Mouse (Mus musculus) limb, embryonic 15.5 days (tissue): ENCODE data around the gene Ahnak. TPM values are rescaled to one million over a fixed set of nuclear protein-coding genes. Genes with fewer than 3 reads are reported as not detected.
"Not testable (repeated sequence)": the region's sequence is repeated elsewhere in the genome, so short reads cannot be mapped to it uniquely, and the experiment has no call there.

Source experiments
- ATAC-seq: fragments of 200-750 bp; cut with Nextera tagmentation; 2 replicates; pipeline ENCODE4 v1.8.0; 2017; ENCODE audit warnings: low read depth, moderate TSS enrichment; ENCODE audit not compliant: insufficient number of reproducible peaks, low FRiP score, low TSS enrichment
- H3K27ac ChIP-seq: fragments of 300-500 bp; sonication (generic); 2 replicates; pipeline ENCODE4 v1.5.1; 2015; ENCODE audit warnings: moderate library complexity, mild to moderate bottlenecking, inconsistent platforms
- H3K27me3 ChIP-seq: fragments of 300-500 bp; sonication (generic); 2 replicates; pipeline ENCODE4 v1.6.1; 2015; ENCODE audit warnings: inconsistent platforms
- H3K36me3 ChIP-seq: fragments of 300-500 bp; sonication (generic); 2 replicates; pipeline ENCODE4 v1.6.1; 2015; ENCODE audit warnings: inconsistent platforms
- H3K4me1 ChIP-seq: fragments of 300-500 bp; sonication (generic); 2 replicates; pipeline ENCODE4 v1.6.1; 2015; ENCODE audit warnings: inconsistent platforms
- H3K4me2 ChIP-seq: fragments of 300-500 bp; sonication (generic); 2 replicates; pipeline ENCODE4 v1.6.1; 2015; ENCODE audit warnings: mild to moderate bottlenecking, inconsistent platforms
- H3K4me3 ChIP-seq: fragments of 300-500 bp; sonication (generic); 2 replicates; pipeline ENCODE4 v1.5.1; 2015; ENCODE audit warnings: mild to moderate bottlenecking, inconsistent platforms
- H3K9ac ChIP-seq: fragments of 300-500 bp; sonication (generic); 2 replicates; pipeline ENCODE4 v1.6.1; 2015; ENCODE audit warnings: inconsistent platforms
- H3K9me3 ChIP-seq: fragments of 300-500 bp; sonication (generic); 2 replicates; pipeline ENCODE4 v1.6.1; 2016; ENCODE audit warnings: inconsistent platforms
- WGBS: fragments of 180-500 bp; shearing (Covaris S2); methylation state at CpG from one replicate; pipeline ENCODE4 v1.1.7; 2015; 5-methylcytosine and 5-hydroxymethylcytosine counted together
- polyA plus RNA-seq: library from polyadenylated mRNA; unstranded; fragments of >200 nt; fragmentation: Nextera tagmentation; extraction: Ambion mirVana; gene quantifications from 2 replicates; pipeline ENCODE4 v1.2.1, GENCODE M21; 2015

The Ahnak gene
- polyA plus RNA-seq, 1 experiment from 2014 or later, result 104 TPM

- H3K4me3 ChIP-seq, result no peak overlapping the region
- H3K36me3 ChIP-seq, result no peaks in the 10 kb centered on the region
- H3K9ac ChIP-seq, result no peak overlapping the region
- WGBS, result 93% methylated on average over 3 of the region's 3 CpGs
- H3K4me1 ChIP-seq, result peaks cover 29% of the 10 kb centered on the region
- ATAC-seq, result no peak
- H3K9me3 ChIP-seq, result no peaks in the 10 kb centered on the region
- no peaks in the 10 kb centered on the region for H3K27me3 ChIP-seq
- H3K27ac ChIP-seq, result no peak overlapping the region
- no peak overlapping the region for H3K4me2 ChIP-seq
These were observed 87.0 kb downstream of the Ahnak start for GRCm38 (mm10) chr19:9076035-9076434.

- H3K9me3 ChIP-seq, result no peaks in the 10 kb centered on the region
- no peaks in the 10 kb centered on the region for H3K27me3 ChIP-seq
- 60% methylated on average over 4 of the region's 4 CpGs for WGBS
- peaks cover 23% of the 10 kb centered on the region for H3K4me1 ChIP-seq
- no peak overlapping the region for H3K9ac ChIP-seq
- no peak overlapping the region for H3K4me2 ChIP-seq
- ATAC-seq, result no peak
- H3K27ac ChIP-seq, result no peak overlapping the region
- H3K36me3 ChIP-seq, result no peaks in the 10 kb centered on the region
- H3K4me3 ChIP-seq, result no peak overlapping the region
These were observed 88.0 kb downstream of the Ahnak start for GRCm38 (mm10) chr19:9076982-9077660.

GRCm38 (mm10) chr19:9079916-9080315 lies 90.8 kb downstream of the Ahnak start:
- Histone ChIP-seq H3K36me3 (no peaks in the 10 kb centered on the region), H3K9ac (no peak overlapping the region), H3K27me3 (no peaks in the 10 kb centered on the region), H3K27ac (no peak overlapping the region), H3K4me1 (peaks cover 18% of the 10 kb centered on the region), H3K4me2 (no peak overlapping the region), H3K9me3 (no peaks in the 10 kb centered on the region), H3K4me3 (no peak overlapping the region)
- no peak for ATAC-seq
- 25% methylated on average over 7 of the region's 7 CpGs for WGBS

GRCm38 (mm10) chr19:9081311-9082190 lies 92.5 kb downstream of the Ahnak start:
- Histone ChIP-seq H3K4me1 (peaks cover 18% of the 10 kb centered on the region), H3K36me3 (no peaks in the 10 kb centered on the region), H3K9me3 (no peaks in the 10 kb centered on the region), H3K27me3 (no peaks in the 10 kb centered on the region), H3K4me3 (no peak overlapping the region), H3K4me2 (no peak overlapping the region), H3K27ac (peak overlapping the region; percentile 22; the same call in 1 of the 2 replicates), H3K9ac (no peak overlapping the region)
- WGBS, result 81% methylated on average over 14 of the region's 14 CpGs
- no peak for ATAC-seq

GRCm38 (mm10) chr19:9082191-9083009 lies 93.3 kb downstream of the Ahnak start:
- Histone ChIP-seq H3K27ac (peak overlapping the region; percentile 22; the same call in 1 of the 2 replicates), H3K9ac (no peak overlapping the region), H3K36me3 (no peaks in the 10 kb centered on the region), H3K4me3 (peak overlapping the region; percentile 5; the same call in 1 of the 2 replicates), H3K4me2 (peak overlapping the region; percentile 15), H3K4me1 (peaks cover 18% of the 10 kb centered on the region), H3K9me3 (no peaks in the 10 kb centered on the region), H3K27me3 (no peaks in the 10 kb centered on the region)
- ATAC-seq, result peak; percentile 90
- WGBS, result 14% methylated on average over 23 of the region's 23 CpGs

GRCm38 (mm10) chr19:9083010-9083355 lies 93.9 kb downstream of the Ahnak start:
- ATAC-seq, result 0 out of 2 replicates have a peak, but pooled peaks have one; percentile 11
- Histone ChIP-seq H3K4me2 (peak overlapping the region; percentile 15), H3K9me3 (no peaks in the 10 kb centered on the region), H3K4me1 (peaks cover 18% of the 10 kb centered on the region), H3K9ac (no peak overlapping the region), H3K27ac (no peak overlapping the region), H3K4me3 (0 out of 2 replicates have a peak overlapping the region, but pooled peaks have one; percentile 5), H3K27me3 (no peaks in the 10 kb centered on the region), H3K36me3 (no peaks in the 10 kb centered on the region)
- WGBS, result 75% methylated on average over 2 of the region's 2 CpGs

- not testable (repeated sequence) for H3K9me3 ChIP-seq
- H3K4me1 ChIP-seq, result peaks cover 18% of the 10 kb centered on the region
- 59% methylated on average over 2 of the region's 2 CpGs for WGBS
These were observed 94.8 kb downstream of the Ahnak start for GRCm38 (mm10) chr19:9083892-9084291.

GRCm38 (mm10) chr19:9087821-9088220 lies 98.7 kb downstream of the Ahnak start, which contains the start of gene Scgb1a1:
TSS of gene Scgb1a1 (minus strand) at chr19:9087958.
- ATAC-seq, result no peak

More at GRCm38 (mm10) chr19:9083892-9084291, 94.8 kb downstream of the Ahnak start:
- H3K36me3 ChIP-seq, H3K27me3 ChIP-seq, H3K9ac ChIP-seq, H3K4me2 ChIP-seq, H3K4me3 ChIP-seq, ATAC-seq, H3K27ac ChIP-seq: not testable (repeated sequence)

GRCm38 (mm10) chr19:9090191-9090590 lies 101.1 kb downstream of the Ahnak start:
- no peak overlapping the region for H3K9ac ChIP-seq
- no peak overlapping the region for H3K27ac ChIP-seq
- H3K4me3 ChIP-seq, result no peak overlapping the region
- no peaks in the 10 kb centered on the region for H3K9me3 ChIP-seq
- 66% methylated on average over 4 of the region's 4 CpGs for WGBS
- no peaks in the 10 kb centered on the region for H3K4me1 ChIP-seq
- no peaks in the 10 kb centered on the region for H3K27me3 ChIP-seq
- H3K36me3 ChIP-seq, result no peaks in the 10 kb centered on the region
- H3K4me2 ChIP-seq, result no peak overlapping the region
- ATAC-seq, result no peak

More at GRCm38 (mm10) chr19:9087821-9088220, 98.7 kb downstream of the Ahnak start, which contains the start of gene Scgb1a1:
- Histone ChIP-seq H3K27ac (no peak within 1 kb of the TSS), H3K27me3 (no peaks in the 10 kb centered on the region), H3K9ac (no peak within 1 kb of the TSS), H3K36me3 (no peaks in the 10 kb centered on the region), H3K9me3 (no peaks in the 10 kb centered on the region), H3K4me3 (no peak within 1 kb of the TSS), H3K4me2 (no peak within 1 kb of the TSS), H3K4me1 (peaks cover 2% of the 10 kb centered on the region; the same call in 1 of the 2 replicates)
- 85% methylated on average over 4 of the region's 4 CpGs for WGBS

- 35% methylated on average over 2 of the region's 2 CpGs for WGBS
- Histone ChIP-seq H3K9ac (no peak overlapping the region), H3K36me3 (no peaks in the 10 kb centered on the region), H3K27me3 (no peaks in the 10 kb centered on the region), H3K4me2 (no peak overlapping the region), H3K4me1 (no peaks in the 10 kb centered on the region), H3K9me3 (no peaks in the 10 kb centered on the region), H3K27ac (no peak overlapping the region), H3K4me3 (no peak overlapping the region)
- ATAC-seq, result no peak
These were observed 101.6 kb downstream of the Ahnak start for GRCm38 (mm10) chr19:9090709-9091108.

GRCm38 (mm10) chr19:9095111-9095510 lies 106.0 kb downstream of the Ahnak start:
- WGBS, result 69% methylated on average over 5 of the region's 5 CpGs
- no peaks in the 10 kb centered on the region for H3K9me3 ChIP-seq
- no peak overlapping the region for H3K4me3 ChIP-seq
- no peaks in the 10 kb centered on the region for H3K4me1 ChIP-seq
- no peak overlapping the region for H3K27ac ChIP-seq
- no peak for ATAC-seq
- H3K4me2 ChIP-seq, result no peak overlapping the region
- H3K36me3 ChIP-seq, result no peaks in the 10 kb centered on the region
- no peaks in the 10 kb centered on the region for H3K27me3 ChIP-seq
- no peak overlapping the region for H3K9ac ChIP-seq
